Mouse (Mus musculus) testis, adult 2 months (tissue): ENCODE measurements at regions not wholly inside any gene's neighbourhood (a gene's known extent, or its start where the extent isn't known, plus 50 kb on each side); places are given as distances from the start of the nearest gene placed in this dataset.

Experiments used
- CTCF ChIP-seq: fragments of 200-500 bp; IDR thresholded peaks from 2 replicates; pipeline ENCODE4 v1.5.1; 2012; ENCODE audit warnings: low read depth, mild to moderate bottlenecking, inconsistent platforms, low read length, moderate library complexity; ENCODE audit not compliant: control insufficient read depth, insufficient read depth, insufficient replicate concordance
- POLR2A ChIP-seq: fragments of 200-500 bp; IDR thresholded peaks from 2 replicates; pipeline ENCODE4 v1.6.1; 2012; ENCODE audit warnings: low read depth, mild to moderate bottlenecking, inconsistent platforms, low read length, moderate library complexity; ENCODE audit not compliant: control insufficient read depth

DNA sequence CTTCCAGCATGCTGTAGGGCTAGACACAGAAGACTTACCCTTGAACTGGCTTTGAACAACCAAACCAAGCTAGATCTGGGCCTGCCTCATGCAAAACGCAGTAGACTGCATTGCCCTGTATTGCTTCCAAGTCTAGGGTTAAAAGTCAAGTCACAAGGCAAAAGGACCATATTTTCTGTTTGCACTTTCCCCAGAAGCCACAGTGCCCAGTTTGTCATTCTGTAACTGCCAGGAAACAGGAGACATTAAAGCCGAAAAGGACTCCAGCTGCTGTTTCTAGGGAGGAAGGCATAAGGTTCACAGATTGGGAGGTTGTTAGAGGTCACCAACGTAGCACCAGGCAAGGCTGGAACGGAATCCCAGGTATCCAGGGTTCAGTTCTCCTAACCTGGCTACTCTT lies 72.8 kb upstream of the Bcl6 start:
- no peak for TF ChIP-seq CTCF
- TF ChIP-seq POLR2A = no peak
